Mouse (Mus musculus) midbrain, embryonic 15.5 days (tissue): Measurements from ENCODE around the gene Rest. TPM values are rescaled to one million over a fixed set of nuclear protein-coding genes. Genes with fewer than 3 reads are reported as not detected.

ENCODE experiments used
- ATAC-seq: fragments of 200-750 bp; cut with Nextera tagmentation; replicated peaks from 2 replicates; pipeline ENCODE4 v1.8.0; 2017; ENCODE audit warnings: moderate TSS enrichment
- H3K27ac ChIP-seq: fragments of 300-500 bp; sonication (generic); 2 replicates; pipeline ENCODE4 v1.5.1; 2015; ENCODE audit warnings: mild to moderate bottlenecking, inconsistent platforms
- H3K27me3 ChIP-seq: fragments of 300-500 bp; sonication (generic); replicated peaks from 2 replicates; pipeline ENCODE4 v1.6.1; 2015; ENCODE audit warnings: inconsistent platforms
- H3K36me3 ChIP-seq: fragments of 300-500 bp; sonication (generic); replicated peaks from 2 replicates; pipeline ENCODE4 v1.6.1; 2015; ENCODE audit warnings: inconsistent platforms
- H3K4me1 ChIP-seq: fragments of 300-500 bp; sonication (generic); 2 replicates; pipeline ENCODE4 v1.6.1; 2015; ENCODE audit warnings: inconsistent platforms
- H3K4me2 ChIP-seq: fragments of 300-500 bp; sonication (generic); 2 replicates; pipeline ENCODE4 v1.6.1; 2015; ENCODE audit warnings: inconsistent platforms, mild to moderate bottlenecking, moderate library complexity
- H3K4me3 ChIP-seq: fragments of 300-500 bp; sonication (generic); 2 replicates; pipeline ENCODE4 v1.5.1; 2015; ENCODE audit warnings: mild to moderate bottlenecking, inconsistent platforms
- H3K9ac ChIP-seq: fragments of 300-500 bp; sonication (generic); 2 replicates; pipeline ENCODE4 v1.6.1; 2015; ENCODE audit warnings: mild to moderate bottlenecking, inconsistent platforms
- H3K9me3 ChIP-seq: fragments of 300-500 bp; sonication (generic); 2 replicates; pipeline ENCODE4 v1.6.1; 2016; ENCODE audit warnings: inconsistent platforms
- WGBS: fragments of 180-500 bp; shearing (Covaris S2); methylation state at CpG from one replicate; pipeline ENCODE4 v1.1.7; 2015; ENCODE audit warnings: mixed read lengths; 5-methylcytosine and 5-hydroxymethylcytosine counted together
- polyA plus RNA-seq: library from polyadenylated mRNA; unstranded; fragments of >200 nt; fragmentation: Nextera tagmentation; extraction: Ambion mirVana; gene quantifications from 2 replicates; pipeline ENCODE4 v1.2.1, GENCODE M21; 2015

Gene Rest
- polyA plus RNA-seq, 1 experiment from 2014 or later, result 6.4 TPM

GRCm38 (mm10) chr5:77266886-77267401 lies 1.7 kb downstream of the Rest start:
- WGBS, result 2% methylated on average over 11 of the region's 11 CpGs
- peak overlapping the region; percentile 62; the same call in 1 of the 2 replicates for H3K9ac ChIP-seq
- H3K36me3 ChIP-seq, result no peaks in the 10 kb centered on the region
- H3K4me2 ChIP-seq, result peak overlapping the region; percentile 67
- peak overlapping the region; percentile 82 for H3K4me3 ChIP-seq
- no peaks in the 10 kb centered on the region; the same call in none of the 2 replicates for H3K27me3 ChIP-seq
- peaks cover 12% of the 10 kb centered on the region for H3K4me1 ChIP-seq
- ATAC-seq, result no peak
- H3K9me3 ChIP-seq, result no peaks in the 10 kb centered on the region
- H3K27ac ChIP-seq, result peak overlapping the region; percentile 78

GRCm38 (mm10) chr5:77267441-77267840 lies 2.1 kb downstream of the Rest start:
- Histone ChIP-seq H3K4me2 (peak overlapping the region; percentile 67), H3K4me3 (peak overlapping the region; percentile 82)
- 78% methylated on average over 4 of the region's 4 CpGs for WGBS

GRCm38 (mm10) chr5:77267957-77268624 lies 2.8 kb downstream of the Rest start:
- no peak for ATAC-seq
- Histone ChIP-seq H3K4me1 (peaks cover 12% of the 10 kb centered on the region), H3K9me3 (no peaks in the 10 kb centered on the region), H3K27ac (no peak overlapping the region), H3K36me3 (no peaks in the 10 kb centered on the region), H3K9ac (no peak overlapping the region), H3K4me3 (no peak overlapping the region), H3K27me3 (no peaks in the 10 kb centered on the region; the same call in none of the 2 replicates), H3K4me2 (no peak overlapping the region)
- WGBS, result 96% methylated on average over 30 of the region's 30 CpGs

More at GRCm38 (mm10) chr5:77267441-77267840, 2.1 kb downstream of the Rest start:
- no peak overlapping the region for H3K27ac ChIP-seq
- no peaks in the 10 kb centered on the region for H3K9me3 ChIP-seq
- H3K27me3 ChIP-seq, result no peaks in the 10 kb centered on the region; the same call in none of the 2 replicates
- H3K4me1 ChIP-seq, result peaks cover 12% of the 10 kb centered on the region
- H3K9ac ChIP-seq, result no peak overlapping the region
- H3K36me3 ChIP-seq, result no peaks in the 10 kb centered on the region
- no peak for ATAC-seq

GRCm38 (mm10) chr5:77269399-77269798 lies 4.1 kb downstream of the Rest start:
- WGBS, result 80% methylated on average over 8 of the region's 8 CpGs
- peaks cover 12% of the 10 kb centered on the region for H3K4me1 ChIP-seq
- no peaks in the 10 kb centered on the region for H3K36me3 ChIP-seq
- no peak overlapping the region for H3K4me3 ChIP-seq
- H3K9ac ChIP-seq, result no peak overlapping the region
- no peak overlapping the region for H3K27ac ChIP-seq
- H3K27me3 ChIP-seq, result no peaks in the 10 kb centered on the region; the same call in 1 of the 2 replicates
- H3K4me2 ChIP-seq, result no peak overlapping the region
- ATAC-seq, result no peak
- H3K9me3 ChIP-seq, result no peaks in the 10 kb centered on the region

- H3K36me3 ChIP-seq, result no peaks in the 10 kb centered on the region
- H3K9me3 ChIP-seq, result no peaks in the 10 kb centered on the region
- 84% methylated on average over 7 of the region's 7 CpGs for WGBS
- H3K4me2 ChIP-seq, result no peak overlapping the region
- no peak overlapping the region for H3K27ac ChIP-seq
- no peak for ATAC-seq
- no peak overlapping the region for H3K4me3 ChIP-seq
- no peak overlapping the region for H3K9ac ChIP-seq
- no peaks in the 10 kb centered on the region for H3K27me3 ChIP-seq
- no peaks in the 10 kb centered on the region for H3K4me1 ChIP-seq
Observed at GRCm38 (mm10) chr5:77273151-77273550, 7.9 kb downstream of the Rest start.

- H3K4me1 ChIP-seq, result no peaks in the 10 kb centered on the region
- H3K4me3 ChIP-seq, result no peak overlapping the region
- no peak overlapping the region for H3K9ac ChIP-seq
- no peaks in the 10 kb centered on the region for H3K36me3 ChIP-seq
- ATAC-seq, result no peak
- no peak overlapping the region for H3K27ac ChIP-seq
- 91% methylated on average over 5 of the region's 5 CpGs for WGBS
- no peaks in the 10 kb centered on the region for H3K9me3 ChIP-seq
- no peaks in the 10 kb centered on the region for H3K27me3 ChIP-seq
- no peak overlapping the region for H3K4me2 ChIP-seq
Observed at GRCm38 (mm10) chr5:77275950-77276349, 10.7 kb downstream of the Rest start.

GRCm38 (mm10) chr5:77277204-77277603 lies 11.9 kb downstream of the Rest start:
- Histone ChIP-seq H3K9me3 (no peaks in the 10 kb centered on the region), H3K9ac (no peak overlapping the region), H3K27me3 (no peaks in the 10 kb centered on the region), H3K27ac (no peak overlapping the region), H3K4me3 (no peak overlapping the region), H3K4me1 (no peaks in the 10 kb centered on the region), H3K36me3 (no peaks in the 10 kb centered on the region; the same call in 1 of the 2 replicates), H3K4me2 (no peak overlapping the region)
- 95% methylated on average over 6 of the region's 6 CpGs for WGBS
- ATAC-seq, result no peak

- Histone ChIP-seq H3K4me3 (no peak overlapping the region), H3K27me3 (no peaks in the 10 kb centered on the region), H3K4me2 (no peak overlapping the region), H3K4me1 (no peaks in the 10 kb centered on the region), H3K27ac (no peak overlapping the region), H3K36me3 (no peaks in the 10 kb centered on the region; the same call in none of the 2 replicates), H3K9ac (no peak overlapping the region), H3K9me3 (no peaks in the 10 kb centered on the region)
- 85% methylated on average over 20 of the region's 20 CpGs for WGBS
- ATAC-seq, result no peak
Observed at GRCm38 (mm10) chr5:77281518-77282174, 16.4 kb downstream of the Rest start.

- H3K4me1 ChIP-seq, result no peaks in the 10 kb centered on the region
- no peak for ATAC-seq
- no peak overlapping the region for H3K9ac ChIP-seq
- H3K9me3 ChIP-seq, result no peaks in the 10 kb centered on the region
- no peaks in the 10 kb centered on the region for H3K27me3 ChIP-seq
- H3K4me3 ChIP-seq, result no peak overlapping the region
- 89% methylated on average over 9 of the region's 9 CpGs for WGBS
- H3K36me3 ChIP-seq, result no peaks in the 10 kb centered on the region; the same call in none of the 2 replicates
- H3K27ac ChIP-seq, result no peak overlapping the region
- no peak overlapping the region for H3K4me2 ChIP-seq
Observed at GRCm38 (mm10) chr5:77282242-77282641, 17.0 kb downstream of the Rest start.

GRCm38 (mm10) chr5:77285685-77286084 lies 20.4 kb downstream of the Rest start:
- no peaks in the 10 kb centered on the region for H3K27me3 ChIP-seq
- H3K9me3 ChIP-seq, result no peaks in the 10 kb centered on the region
- H3K36me3 ChIP-seq, result peaks cover 4% of the 10 kb centered on the region
- H3K4me1 ChIP-seq, result no peaks in the 10 kb centered on the region
- H3K4me2 ChIP-seq, result no peak overlapping the region
- ATAC-seq, result no peak
- no peak overlapping the region for H3K9ac ChIP-seq
- no peak overlapping the region for H3K4me3 ChIP-seq
- H3K27ac ChIP-seq, result no peak overlapping the region
- WGBS, result 79% methylated on average over 7 of the region's 7 CpGs

GRCm38 (mm10) chr5:77286904-77287303 lies 21.6 kb downstream of the Rest start:
- 65% methylated on average over 5 of the region's 5 CpGs for WGBS
- ATAC-seq, result no peak
- H3K4me3 ChIP-seq, result no peak overlapping the region
- peaks cover 4% of the 10 kb centered on the region for H3K36me3 ChIP-seq
- H3K9me3 ChIP-seq, result no peaks in the 10 kb centered on the region
- H3K27ac ChIP-seq, result no peak overlapping the region
- no peaks in the 10 kb centered on the region for H3K27me3 ChIP-seq
- H3K9ac ChIP-seq, result no peak overlapping the region
- no peak overlapping the region for H3K4me2 ChIP-seq
- H3K4me1 ChIP-seq, result no peaks in the 10 kb centered on the region

GRCm38 (mm10) chr5:77287901-77288300 lies 22.6 kb downstream of the Rest start:
- Histone ChIP-seq H3K9ac (no peak overlapping the region), H3K4me2 (no peak overlapping the region), H3K36me3 (peaks cover 7% of the 10 kb centered on the region; the same call in 1 of the 2 replicates), H3K27ac (no peak overlapping the region), H3K4me1 (no peaks in the 10 kb centered on the region), H3K27me3 (no peaks in the 10 kb centered on the region), H3K4me3 (no peak overlapping the region), H3K9me3 (no peaks in the 10 kb centered on the region)
- 79% methylated on average over 6 of the region's 6 CpGs for WGBS
- ATAC-seq, result no peak
